Mouse (Mus musculus): ENCODE measurements around the gene Fras1.

Fras1 gene

GRCm38 (mm10) chr5:96682777-96683176 is 309.0 kb downstream of the Fras1 start:
- DNase-seq (ENCODE audit: low spot score), result no peak

DNA sequence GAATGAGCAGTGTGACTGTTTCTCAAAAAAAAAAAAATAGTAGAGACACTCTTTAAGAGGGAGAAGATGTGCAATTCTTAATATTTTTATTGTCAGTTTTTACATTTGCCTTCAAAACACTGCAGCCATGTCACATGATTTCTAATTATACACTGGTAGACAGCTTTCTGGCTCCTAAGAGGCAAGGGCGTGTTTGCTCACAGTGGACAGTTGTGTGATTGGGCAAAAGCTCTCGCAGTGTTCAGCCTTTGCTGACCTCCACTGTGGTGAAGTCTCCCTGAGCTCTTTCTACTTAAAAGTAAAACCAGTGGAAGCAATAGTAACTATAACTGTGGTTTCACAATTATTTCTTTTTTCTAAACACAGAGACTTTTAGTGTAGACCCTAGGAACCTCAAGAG is 315.1 kb downstream of the Fras1 start:
- DNase-seq (ENCODE audit: low spot score), result no peak

DNA sequence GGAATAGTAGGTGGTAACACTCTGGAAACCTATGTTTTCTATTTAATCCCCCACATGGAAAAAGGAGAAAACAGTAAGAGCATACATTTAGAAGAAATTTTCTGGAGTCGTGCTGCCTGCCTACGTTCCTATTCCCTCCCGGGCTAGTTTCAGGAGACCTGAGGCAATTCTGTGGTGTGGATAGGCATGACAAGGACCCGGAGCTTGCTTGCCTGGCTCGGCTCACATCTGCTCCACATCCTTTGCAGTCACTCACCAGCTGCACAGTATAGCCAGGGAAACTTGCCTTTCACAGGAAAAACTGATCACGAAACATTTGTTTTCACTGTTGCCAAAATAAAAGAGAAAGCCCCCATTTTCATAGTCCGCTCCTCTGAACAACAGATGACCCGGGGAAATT is 325.2 kb downstream of the Fras1 start:
- no peak for DNase-seq (ENCODE audit: low spot score)

GRCm38 (mm10) chr5:96702706-96703625 is 329.2 kb downstream of the Fras1 start:
- no peak for DNase-seq (ENCODE audit: low spot score)

- no peak for DNase-seq (ENCODE audit: low spot score)
Measured at GRCm38 (mm10) chr5:96708515-96708914, 334.8 kb downstream of the Fras1 start.

GRCm38 (mm10) chr5:96712089-96712684 is 338.4 kb downstream of the Fras1 start:
- DNase-seq (ENCODE audit: low spot score), result no peak

GRCm38 (mm10) chr5:96712799-96713198 is 339.0 kb downstream of the Fras1 start:
- DNase-seq (ENCODE audit: low spot score), result no peak

- no peak for DNase-seq (ENCODE audit: low spot score)
Measured at GRCm38 (mm10) chr5:96716273-96717034, 342.7 kb downstream of the Fras1 start.

DNA sequence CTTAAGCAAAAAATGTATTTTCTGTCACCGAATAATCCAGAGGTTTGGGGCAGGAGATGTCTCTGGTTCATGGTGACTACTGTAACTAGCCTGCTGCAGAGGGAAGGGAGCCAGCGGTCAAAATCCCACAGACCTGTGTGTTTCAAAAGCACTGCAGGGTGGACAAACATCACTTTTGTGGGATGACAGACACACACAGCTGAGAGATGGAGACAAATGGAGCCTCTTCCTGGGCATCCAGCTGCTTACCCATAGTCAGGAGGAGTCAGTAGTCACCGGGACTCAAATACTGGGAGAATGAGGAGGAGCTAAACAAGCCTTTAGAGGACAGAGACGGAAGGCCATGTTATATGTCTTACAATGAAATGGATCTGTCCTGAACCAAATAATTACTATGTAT is 343.9 kb downstream of the Fras1 start:
- DNase-seq (ENCODE audit: low spot score), result no peak

DNA sequence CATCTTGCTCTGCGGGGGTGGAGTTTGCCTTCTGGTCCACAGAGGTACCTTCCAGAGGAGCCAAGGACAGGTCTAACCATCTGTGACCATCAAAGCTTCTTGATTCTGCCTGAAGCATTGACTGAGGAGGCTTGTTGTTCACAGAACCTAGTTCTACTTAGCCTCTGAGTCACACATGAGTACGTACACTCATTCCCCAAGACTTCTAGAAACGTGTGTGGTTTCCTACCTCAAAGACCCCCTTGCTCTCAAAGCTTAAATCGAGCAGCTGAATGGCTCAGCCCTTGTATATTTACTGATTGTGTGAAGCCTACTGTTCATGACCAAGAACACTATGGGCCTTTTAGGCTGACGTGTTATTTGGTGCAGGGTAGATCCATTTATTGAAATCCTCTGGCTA is 344.8 kb downstream of the Fras1 start:
- no peak for DNase-seq (ENCODE audit: low spot score)

- DNase-seq (ENCODE audit: low spot score), result no peak
Measured at GRCm38 (mm10) chr5:96719221-96719620, 345.5 kb downstream of the Fras1 start.

DNA sequence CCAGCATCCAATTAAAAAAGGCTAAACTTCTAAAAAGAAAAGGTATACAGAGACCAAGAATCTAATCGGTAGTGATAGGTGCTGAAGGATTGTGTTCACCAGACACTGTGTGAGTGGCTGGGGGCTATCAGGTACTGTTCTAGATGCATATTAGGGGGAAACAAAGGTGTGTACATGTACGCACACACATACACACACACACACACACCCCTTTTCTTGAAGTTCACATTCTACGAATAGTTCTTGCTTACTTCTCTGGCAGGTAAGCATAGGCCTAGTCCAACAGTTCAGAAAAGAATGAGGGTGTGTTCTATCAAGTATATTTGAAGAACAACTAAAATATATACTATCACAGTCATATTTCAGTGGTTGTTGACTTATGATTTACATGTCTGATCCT is 348.9 kb downstream of the Fras1 start:
- DNase-seq (ENCODE audit: low spot score), result no peak

- no peak for DNase-seq (ENCODE audit: low spot score)
Measured at GRCm38 (mm10) chr5:96739138-96739878, 365.6 kb downstream of the Fras1 start.

- DNase-seq (ENCODE audit: low spot score), result no peak
Measured at GRCm38 (mm10) chr5:96747195-96747984, 373.6 kb downstream of the Fras1 start.

- DNase-seq (ENCODE audit: low spot score), result no peak
Measured at GRCm38 (mm10) chr5:96757615-96758014, 383.9 kb downstream of the Fras1 start.

GRCm38 (mm10) chr5:96762021-96762420 is 388.3 kb downstream of the Fras1 start:
- no peak for DNase-seq (ENCODE audit: low spot score)

DNA sequence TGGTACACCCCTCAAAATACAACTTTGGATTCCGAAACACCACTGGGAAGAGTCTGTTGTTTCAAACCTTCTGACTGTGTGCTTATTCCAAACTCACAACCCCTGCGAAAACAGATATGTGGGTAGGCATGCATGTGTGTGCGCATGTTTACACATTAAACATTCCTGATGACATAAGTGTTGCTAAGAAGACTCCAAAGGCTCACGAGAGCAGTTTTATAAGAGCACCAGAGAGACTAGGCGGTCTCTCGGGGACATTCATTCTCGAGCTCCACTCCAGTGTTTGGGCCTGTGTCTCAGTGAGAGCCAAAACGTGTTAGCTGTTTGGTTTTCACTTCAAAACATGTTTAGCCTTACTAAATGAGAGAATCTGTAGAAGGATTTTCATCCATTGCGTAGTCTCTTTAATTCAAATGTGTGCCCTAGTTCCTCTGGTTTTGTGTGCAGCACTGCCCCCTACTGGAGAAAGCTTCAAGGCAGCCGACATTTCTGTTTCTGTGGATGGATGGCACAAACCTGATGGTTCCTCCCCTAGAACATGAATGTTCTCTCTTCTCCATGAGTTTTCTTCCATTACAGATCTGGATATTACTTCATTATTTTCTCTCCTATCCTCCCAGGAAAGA is 395.2 kb downstream of the Fras1 start:
- peak; percentile 51 for DNase-seq (ENCODE audit: low spot score)

DNA sequence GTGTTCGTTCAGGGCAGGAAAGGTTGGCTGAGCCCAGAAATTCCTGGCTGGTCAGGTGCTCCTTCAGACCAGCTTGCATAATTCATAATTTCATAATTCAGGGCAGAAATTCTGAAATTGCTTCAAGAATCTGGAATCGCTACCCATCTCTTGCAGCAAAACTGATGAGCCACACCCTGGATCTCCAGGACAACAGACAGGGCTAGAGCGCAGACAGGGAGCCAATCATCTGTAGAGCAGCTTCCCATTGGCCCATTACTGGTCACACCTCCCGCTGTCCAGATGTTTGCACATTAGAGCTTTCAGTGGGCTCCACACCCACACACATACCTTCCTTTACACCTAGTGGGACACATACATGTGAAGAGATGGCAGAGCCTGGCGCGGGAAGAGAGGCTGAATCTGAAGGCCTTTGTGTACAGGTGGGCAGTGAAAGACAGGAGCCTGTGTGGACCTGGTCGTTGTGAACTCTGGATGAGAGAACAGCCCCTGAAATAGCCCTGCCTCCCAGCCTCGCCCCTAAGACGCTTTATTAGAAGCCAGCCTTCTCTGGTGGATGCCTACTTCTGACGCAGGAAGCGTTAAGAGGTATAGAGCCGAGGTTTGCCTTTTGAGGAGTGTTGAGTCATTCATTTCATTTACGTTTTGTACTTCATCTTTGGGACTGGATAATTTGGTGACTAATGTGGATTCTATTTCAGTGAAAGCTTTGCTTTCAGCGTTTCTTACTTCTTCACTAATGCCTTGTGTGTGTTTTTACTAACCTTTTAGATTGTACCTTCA is 409.9 kb downstream of the Fras1 start:
- DNase-seq (ENCODE audit: low spot score), result no peak

- DNase-seq (ENCODE audit: low spot score), result no peak
Measured at GRCm38 (mm10) chr5:96785096-96785495, 411.3 kb downstream of the Fras1 start.

DNA sequence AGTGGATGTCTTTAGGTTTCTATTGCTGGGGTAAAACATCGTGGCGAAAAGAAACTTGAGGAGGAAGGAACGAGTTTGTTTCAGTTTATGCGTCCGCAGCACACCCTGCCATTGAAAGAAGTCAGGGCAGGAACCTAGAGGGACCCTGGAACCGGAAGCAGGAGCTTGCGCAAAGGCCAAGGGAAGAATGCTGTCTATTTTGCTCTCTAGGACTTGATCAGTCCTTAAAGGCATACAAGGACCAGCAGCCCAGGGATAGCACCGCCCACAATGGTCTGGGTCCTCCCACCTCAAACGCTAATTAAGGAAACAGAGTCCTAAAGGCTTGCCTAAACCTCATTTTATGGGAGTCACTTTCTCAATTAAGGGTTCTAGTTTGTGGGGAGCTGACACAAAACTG is 418.7 kb downstream of the Fras1 start:
- no peak for DNase-seq (ENCODE audit: low spot score)
